Mouse (Mus musculus): Measurements from ENCODE around the gene 4933417A18Rik. TPM values are rescaled to one million over a fixed set of nuclear protein-coding genes. Genes with fewer than 3 reads are reported as not detected.

The 4933417A18Rik gene
- polyA plus RNA-seq (2012; rRNA removed; ENCODE audit: low replicate concordance), result not detected in 2 replicates

DNA sequence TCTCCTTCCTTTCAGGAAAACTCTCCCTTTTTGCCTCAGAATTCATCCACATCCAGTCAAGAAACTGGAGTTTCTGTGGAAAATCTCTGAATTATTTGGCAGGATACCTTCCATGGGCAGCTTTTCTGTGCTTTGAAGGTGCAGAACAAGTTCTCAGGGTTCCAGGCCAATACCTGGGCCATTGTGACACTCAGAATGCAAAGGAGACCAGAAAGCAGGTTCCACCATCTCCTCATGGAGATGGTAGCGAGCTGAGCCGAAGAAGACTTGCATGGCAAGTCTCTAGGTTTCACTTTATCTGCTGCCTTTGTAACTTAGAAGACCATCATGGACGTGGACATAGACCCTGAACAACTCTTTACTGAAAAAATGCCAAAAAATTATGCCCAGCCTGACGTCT, at the start of gene 4933417A18Rik, which contains the start of gene Fam217a:
TSS of gene 4933417A18Rik (plus strand) at position 200 of the 400 bp plus-strand sequence.
TSS of gene Fam217a (minus strand) at position 101 of the 400 bp plus-strand sequence.

DNA sequence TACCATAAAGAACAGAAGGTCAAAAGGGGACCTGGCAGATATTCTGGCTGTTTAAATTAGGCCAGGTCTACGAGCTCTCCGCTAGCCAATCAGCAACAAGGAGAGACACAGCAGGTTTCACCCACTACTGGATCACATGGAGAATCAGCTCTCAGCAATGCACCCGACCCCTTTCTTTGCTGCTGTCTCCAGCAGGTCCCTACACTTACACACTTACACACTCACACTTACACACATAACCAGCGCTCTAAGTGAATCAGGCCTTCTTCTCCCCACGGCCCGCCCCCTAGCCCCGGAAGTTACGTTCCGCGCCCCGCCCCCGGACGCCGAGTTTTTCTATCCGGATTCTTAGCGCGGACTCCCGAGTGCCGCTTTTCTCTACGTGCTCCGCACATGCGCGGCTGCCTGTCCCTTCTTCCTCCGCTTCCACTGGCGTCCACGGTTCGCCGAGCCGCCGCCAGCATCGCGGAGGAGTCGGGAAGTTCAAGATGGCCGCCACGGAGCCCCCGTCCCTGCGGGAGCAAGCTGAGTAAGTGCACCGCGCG, 49.0 kb upstream of the 4933417A18Rik start, which contains the start of gene Prpf4b:
TSS of gene Prpf4b (plus strand) at position 137 of the 545 bp plus-strand sequence.

DNA sequence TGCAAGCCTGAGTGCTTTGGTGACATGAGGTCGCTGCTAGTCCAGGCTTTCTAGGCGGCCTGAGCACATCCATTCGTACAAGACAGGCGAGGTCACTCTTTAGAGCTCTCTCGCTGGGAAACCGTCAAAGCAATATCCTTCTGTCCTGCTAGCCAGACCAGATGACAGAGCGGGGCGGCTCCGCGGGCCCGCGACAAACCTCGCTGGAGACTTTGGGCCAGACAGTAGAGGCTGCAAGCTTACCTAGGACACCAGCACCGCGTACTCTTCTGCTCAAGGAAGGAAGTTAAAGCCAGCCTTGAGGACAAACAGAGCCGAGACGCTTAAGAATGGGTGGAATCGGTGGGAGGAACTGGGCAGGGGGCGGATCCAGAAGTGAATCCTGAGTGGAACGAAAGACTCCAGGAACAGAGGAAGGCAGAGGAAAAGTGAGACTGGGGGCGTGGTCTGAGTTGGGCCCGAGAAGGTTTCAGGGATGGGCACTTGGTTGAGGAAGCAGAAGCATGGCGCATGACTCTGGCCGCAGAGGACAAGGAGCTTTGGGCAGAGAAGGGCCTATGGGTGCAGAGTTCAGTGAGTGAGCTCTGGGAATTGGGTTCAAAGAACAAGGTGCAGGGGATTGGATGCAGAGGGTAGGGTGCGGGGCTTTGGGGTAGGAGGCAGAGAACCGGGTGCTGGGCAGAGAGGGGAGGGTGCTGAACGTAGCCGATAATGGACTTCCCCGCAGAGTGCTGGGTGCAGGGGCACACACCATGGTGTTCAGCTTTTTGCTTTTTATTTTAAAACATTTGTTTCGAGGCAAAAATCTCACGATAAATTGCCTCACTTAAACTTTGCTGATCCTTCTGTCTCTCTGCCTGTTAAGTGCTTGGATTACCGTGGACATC, 39.5 kb downstream of the 4933417A18Rik start, which contains the start of gene Eci3:
TSS of gene Eci3 (minus strand) at position 300 of the 887 bp plus-strand sequence.

Other genes with a start within 250 kb of the 4933417A18Rik start
- 0.13 and 0.24 TPM in 2 replicates for gene Fam50b, start 189.6 kb upstream of the 4933417A18Rik start, polyA plus RNA-seq (2012; rRNA removed; ENCODE audit: low replicate concordance)
- 6.6 and 19.8 TPM in 2 replicates for gene Prpf4b, start 49.1 kb upstream of the 4933417A18Rik start, polyA plus RNA-seq (2012; rRNA removed; ENCODE audit: low replicate concordance)
- gene Fam217a, start 99 bp upstream of the 4933417A18Rik start, polyA plus RNA-seq (2012; rRNA removed; ENCODE audit: low replicate concordance), result 0.32 and 0.61 TPM in 2 replicates
- 1.9 and 5.5 TPM in 2 replicates for gene Eci3, start 39.4 kb downstream of the 4933417A18Rik start, polyA plus RNA-seq (2012; rRNA removed; ENCODE audit: low replicate concordance)
- 37.5 and 99.3 TPM in 2 replicates for gene Eci2, start 102.7 kb downstream of the 4933417A18Rik start, polyA plus RNA-seq (2012; rRNA removed; ENCODE audit: low replicate concordance)

All from mammary gland, adult 2 months (tissue).